Mouse (Mus musculus) MEL (cell line): ENCODE results near the gene Atp6v0b.

Source experiments
- BHLHE40 ChIP-seq: IDR thresholded peaks from 2 replicates; pipeline ENCODE4 v1.6.1; 2012; ENCODE audit warnings: low read depth, mild to moderate bottlenecking, inconsistent platforms, low read length, improper control_type of control experiment, borderline replicate concordance
- CTCF ChIP-seq, 3 experiments: IDR thresholded peaks in 2 of 3; conservative IDR thresholded peaks in 1 of 3; 2 replicates each; pipeline ENCODE4 v1.5.1; 2011 to 2012; ENCODE audit warnings: low read length in 3 of 3, low read depth in 2 of 3, mild to moderate bottlenecking in 2 of 3, improper control_type of control experiment in 1 of 3, inconsistent platforms in 1 of 3, mixed read lengths in 1 of 3, moderate library complexity in 1 of 3; ENCODE audit not compliant: control insufficient read depth in 1 of 3, insufficient read depth in 1 of 3, poor library complexity in 1 of 3, severe bottlenecking in 1 of 3
- E2F4 ChIP-seq: IDR thresholded peaks from 2 replicates; pipeline ENCODE4 v1.6.1; 2011; ENCODE audit warnings: low read depth, low read length, improper control_type of control experiment, borderline replicate concordance
- NELFE ChIP-seq: IDR thresholded peaks from 2 replicates; pipeline ENCODE4 v1.6.1; 2011; ENCODE audit warnings: low read depth, low read length, improper control_type of control experiment

GRCm38 (mm10) chr4:117873615-117874014 lies 13.5 kb downstream of the Atp6v0b start:
- TF ChIP-seq CTCF (IDR thresholded peaks at IDR 0.05 in 2 of 3, conservative IDR thresholded peaks at IDR 0.05 in 1 of 3; ENCODE audit: control insufficient read depth in 1 of 3, insufficient read depth in 1 of 3, low read depth in 2 of 3, low read length in 3 of 3, poor library complexity in 1 of 3, severe bottlenecking in 1 of 3) (no peak), E2F4 (no peak), NELFE (no peak), BHLHE40 (no peak)
